Mouse (Mus musculus): ENCODE results near the gene Celf5.

GRCm38 (mm10) chr10:81473003-81473451 lies 9.5 kb downstream of the Celf5 start:
- no peak for TF ChIP-seq CTCF (IDR thresholded peaks at IDR 0.05; ENCODE audit: extremely low read depth, insufficient read depth, low read length)
- TF ChIP-seq POLR2A (IDR thresholded peaks at IDR 0.05; ENCODE audit: extremely low read depth, insufficient read depth, low read length): 0 out of 2 replicates have a peak, but pooled peaks have one; percentile 18

Measured in cortical plate, adult 2 months (tissue).